Mouse (Mus musculus) liver, embryonic 14.5 days (tissue): ENCODE measurements around the gene Ccdc146. TPM values are rescaled to one million over a fixed set of nuclear protein-coding genes. Genes with fewer than 3 reads are reported as not detected.

Experiments
- ATAC-seq: fragments of 200-750 bp; cut with Nextera tagmentation; 2 replicates; pipeline ENCODE4 v1.8.0; 2017; ENCODE audit warnings: moderate number of reproducible peaks, mild to moderate bottlenecking, moderate library complexity; ENCODE audit not compliant: insufficient read depth
- DNase-seq, 3 experiments: peaks; one replicate each; pipeline ENCODE4 v3.0.0-alpha.2; 2012 to 2013; ENCODE audit warnings: low read depth in 3 of 3, low spot score in 3 of 3
- H3K27ac ChIP-seq: fragments of 300-500 bp; sonication (generic); 2 replicates; pipeline ENCODE4 v1.5.1; 2014; ENCODE audit warnings: moderate library complexity, mild to moderate bottlenecking, control low read depth, inconsistent platforms
- H3K27me3 ChIP-seq: fragments of 300-500 bp; sonication (generic); 2 replicates; pipeline ENCODE4 v1.6.1; 2014; ENCODE audit warnings: mild to moderate bottlenecking, low read length, moderate library complexity; ENCODE audit not compliant: control insufficient read depth, insufficient read depth
- H3K36me3 ChIP-seq: fragments of 300-500 bp; sonication (generic); replicated peaks from 2 replicates; pipeline ENCODE4 v1.6.1; 2014; ENCODE audit warnings: low read depth; ENCODE audit not compliant: control insufficient read depth, insufficient read depth
- H3K4me1 ChIP-seq, 2 experiments: fragments of 200-500 bp in 1 of 2; fragments of 300-500 bp in 1 of 2; sonication (generic) in 1 of 2; replicated peaks; 2 replicates each; pipeline ENCODE4 v1.6.1; 2012 to 2014; ENCODE audit warnings: antibody characterized with exemption in 1 of 2, inconsistent platforms in 1 of 2, low read length in 1 of 2; ENCODE audit not compliant: control insufficient read depth in 2 of 2, insufficient read depth in 2 of 2
- H3K4me2 ChIP-seq: fragments of 300-500 bp; sonication (generic); 2 replicates; pipeline ENCODE4 v1.6.1; 2014; ENCODE audit warnings: low read depth, mild to moderate bottlenecking, control low read depth, moderate library complexity
- H3K4me3 ChIP-seq, 2 experiments: fragments of 200-500 bp in 1 of 2; fragments of 300-500 bp in 1 of 2; sonication (generic) in 1 of 2; 2 replicates each; pipeline ENCODE4 v1.5.1; 2012 to 2014; ENCODE audit warnings: low read depth in 2 of 2, low read length in 2 of 2, mild to moderate bottlenecking in 2 of 2, control low read depth in 1 of 2, inconsistent platforms in 1 of 2, moderate library complexity in 1 of 2; ENCODE audit not compliant: insufficient read depth in 1 of 2
- H3K9ac ChIP-seq: fragments of 300-500 bp; sonication (generic); replicated peaks from 2 replicates; pipeline ENCODE4 v1.6.1; 2014; ENCODE audit warnings: mild to moderate bottlenecking, control low read depth, moderate library complexity
- H3K9me3 ChIP-seq: fragments of 300-500 bp; sonication (generic); 2 replicates; pipeline ENCODE4 v1.6.1; 2016; ENCODE audit warnings: low read length, mixed read lengths; ENCODE audit not compliant: control insufficient read depth
- CTCF ChIP-seq: IDR thresholded peaks from 2 replicates; pipeline ENCODE4 v1.5.1; 2016; ENCODE audit warnings: antibody characterized with exemption, low read depth, control low read depth
- EP300 ChIP-seq: IDR thresholded peaks from 2 replicates; pipeline ENCODE4 v1.6.1; 2016; ENCODE audit warnings: antibody characterized with exemption, low read depth
- WGBS: fragments of 180-500 bp; shearing (Covaris S2); extraction: QIAGEN DNeasy Blood & Tissue Kit; methylation state at CpG from one replicate; pipeline ENCODE4 v1.1.7; 2014; ENCODE audit not compliant: insufficient replicate concordance; 5-methylcytosine and 5-hydroxymethylcytosine counted together
- polyA plus RNA-seq, 2 experiments: library from polyadenylated mRNA; depleted of rRNA in 1 of 2; stranded (reverse) in 1 of 2; unstranded in 1 of 2; fragments of >200 nt; fragmentation: Nextera tagmentation in 1 of 2; extraction: Ambion mirVana in 1 of 2; gene quantifications; 2 replicates each; pipeline versions ENCODE4 v1.2.1 to v1.2.3; 2012 to 2014

Gene Ccdc146
- polyA plus RNA-seq, 2 experiments = 0.04 TPM; not detected in 1

DNA sequence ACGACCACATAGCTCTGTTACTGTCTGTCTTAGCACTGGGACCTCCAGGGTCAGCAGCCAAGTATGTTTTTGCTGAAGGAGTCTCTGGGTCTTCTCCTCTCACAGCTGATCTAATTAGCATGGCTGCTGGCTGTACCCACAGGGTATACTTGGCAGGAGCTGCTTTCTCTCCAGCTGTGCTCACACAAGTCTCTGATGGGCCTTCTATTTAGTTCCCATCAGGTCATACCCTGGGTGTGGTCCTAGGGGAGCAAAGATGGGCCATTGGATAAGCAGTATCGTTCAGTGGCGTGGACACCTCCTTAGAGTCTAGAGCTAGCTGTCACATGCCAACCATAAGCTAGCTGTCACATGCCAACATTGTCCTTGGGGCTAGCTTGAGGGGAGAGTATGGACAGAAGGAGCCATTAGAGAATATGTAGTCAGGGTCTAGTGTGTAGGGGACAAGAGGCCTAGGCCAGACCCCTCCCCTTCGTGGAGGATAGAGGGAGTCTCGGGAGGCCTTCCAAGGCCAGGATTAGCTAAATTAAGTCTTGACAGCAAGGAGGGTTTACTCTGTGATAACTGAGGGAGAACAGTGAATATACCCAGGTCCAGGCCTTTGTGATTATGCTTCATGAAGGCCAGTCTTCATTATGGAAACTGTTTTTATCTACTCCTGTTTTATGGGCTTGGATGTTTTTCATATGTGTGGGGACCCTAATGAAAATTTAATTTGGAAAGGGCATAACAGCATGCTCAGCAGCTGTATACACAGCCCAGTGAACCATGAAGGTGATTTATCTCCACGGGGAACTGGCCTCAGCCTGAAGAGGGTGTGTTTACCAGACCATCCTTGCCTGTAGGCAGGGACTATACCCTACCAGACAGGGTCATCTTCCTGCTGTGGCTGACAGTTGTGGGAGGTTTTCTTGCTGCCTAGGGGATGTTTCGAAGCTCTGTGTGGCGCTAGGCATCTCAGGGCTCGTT lies 152.8 kb downstream of the Ccdc146 start:
- H3K27ac ChIP-seq = no peak overlapping the region
- H3K36me3 ChIP-seq = no peaks in the 10 kb centered on the region
- TF ChIP-seq CTCF (no peak), EP300 (no peak)
- H3K4me1 ChIP-seq = peaks cover 0 to 3% of the 10 kb centered on the region in 2 experiments; a peak in 1 of 4 replicates
- 51% methylated on average over 9 of the region's 9 CpGs for WGBS
- ATAC-seq (no peak), DNase-seq (no peak)
- no peak overlapping the region for H3K4me2 ChIP-seq
- H3K4me3 ChIP-seq = no peak overlapping the region
- no peak overlapping the region for H3K9ac ChIP-seq
- no peaks in the 10 kb centered on the region for H3K27me3 ChIP-seq
- H3K9me3 ChIP-seq = no peaks in the 10 kb centered on the region

- WGBS = 59% methylated on average over 4 of the region's 4 CpGs
- ATAC-seq = no peak
- Histone ChIP-seq H3K27ac (no peak overlapping the region), H3K9ac (no peak overlapping the region), H3K9me3 (no peaks in the 10 kb centered on the region), H3K36me3 (no peaks in the 10 kb centered on the region), H3K4me1 (peaks cover 0 to 3% of the 10 kb centered on the region in 2 experiments; a peak in 1 of 4 replicates), H3K4me3 (no peak overlapping the region), H3K27me3 (no peaks in the 10 kb centered on the region), H3K4me2 (no peak overlapping the region)
- no peak for DNase-seq
- no peak for TF ChIP-seq EP300
- TF ChIP-seq CTCF = no peak
Observed at GRCm38 (mm10) chr5:21270756-21271155, 153.7 kb downstream of the Ccdc146 start.

DNA sequence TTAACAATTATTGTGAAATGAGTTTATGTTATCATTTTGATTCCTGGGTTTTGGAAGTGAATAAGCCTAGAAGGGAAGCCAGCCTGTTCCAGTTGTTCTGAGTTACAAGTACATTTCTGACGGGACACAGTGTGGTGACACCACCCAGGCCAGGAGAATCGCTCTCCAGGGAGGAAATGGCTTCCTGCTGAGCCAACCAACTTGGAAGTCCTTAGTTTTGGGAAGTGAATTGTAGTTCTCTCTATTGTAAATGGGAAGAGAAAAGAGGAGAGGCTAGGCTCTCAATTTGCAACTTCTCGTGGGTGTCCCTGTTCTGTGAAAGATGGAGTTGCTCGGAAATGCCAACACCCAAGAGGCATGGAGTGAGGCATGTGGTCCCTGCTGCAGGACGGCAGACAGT lies 155.0 kb downstream of the Ccdc146 start:
- Histone ChIP-seq H3K4me3 (no peak overlapping the region), H3K27me3 (no peaks in the 10 kb centered on the region), H3K4me1 (peaks cover 0 to 3% of the 10 kb centered on the region in 2 experiments; a peak in 1 of 4 replicates), H3K9ac (no peak overlapping the region), H3K27ac (no peak overlapping the region), H3K4me2 (no peak overlapping the region), H3K9me3 (no peaks in the 10 kb centered on the region), H3K36me3 (no peaks in the 10 kb centered on the region)
- ATAC-seq (no peak), DNase-seq (no peak)
- WGBS = 50% methylated on average over 5 of the region's 5 CpGs
- TF ChIP-seq EP300 (no peak), CTCF (no peak)

DNA sequence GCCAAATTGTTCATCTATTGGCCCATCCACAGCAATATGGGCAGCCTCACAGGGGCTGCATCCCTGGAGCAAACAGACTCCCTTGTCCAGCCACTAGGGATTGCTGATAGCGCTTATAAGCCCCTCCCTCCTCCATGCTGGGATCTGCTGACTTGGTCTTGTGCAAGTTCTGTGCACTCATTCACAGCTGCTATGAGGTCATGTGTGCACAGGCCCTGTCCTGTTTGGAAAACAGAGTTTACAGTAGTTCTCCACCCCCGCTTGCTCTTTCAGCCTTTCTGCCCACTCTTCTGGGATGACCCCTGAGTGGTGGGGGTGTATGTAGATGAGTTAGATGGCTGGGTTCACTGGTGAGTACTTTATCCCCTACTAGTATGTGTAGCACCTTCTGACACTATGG lies 157.4 kb downstream of the Ccdc146 start:
- TF ChIP-seq CTCF = no peak
- no peak for TF ChIP-seq EP300
- Histone ChIP-seq H3K27ac (no peak overlapping the region), H3K36me3 (no peaks in the 10 kb centered on the region), H3K4me1 (peaks cover 0 to 3% of the 10 kb centered on the region in 2 experiments; a peak in 1 of 4 replicates), H3K9ac (no peak overlapping the region), H3K27me3 (no peaks in the 10 kb centered on the region), H3K9me3 (no peaks in the 10 kb centered on the region), H3K4me2 (no peak overlapping the region), H3K4me3 (no peak overlapping the region)
- WGBS = 56% methylated on average over 2 of the region's 2 CpGs
- no peak for DNase-seq
- ATAC-seq = peak; percentile 43

DNA sequence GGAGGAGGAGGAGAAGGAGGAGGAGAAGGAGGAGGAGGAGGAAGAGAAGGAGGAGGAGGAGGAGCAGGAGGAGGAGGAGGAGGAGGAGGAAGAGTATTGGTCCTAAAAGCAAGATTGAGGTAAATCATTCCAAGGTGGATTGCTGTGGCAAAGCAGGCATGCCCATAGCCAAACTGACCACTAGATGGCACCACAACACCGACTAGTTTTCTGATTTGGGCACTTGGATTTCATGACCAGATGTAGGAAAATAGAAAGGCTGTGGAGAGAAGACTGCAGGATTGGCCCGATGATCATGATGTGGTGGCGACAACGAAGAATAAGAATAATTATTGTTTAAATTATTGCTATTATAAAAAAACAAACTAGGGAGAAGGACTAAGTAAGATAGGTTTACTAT lies 159.4 kb downstream of the Ccdc146 start:
- Histone ChIP-seq H3K9me3 (no peaks in the 10 kb centered on the region), H3K4me2 (no peak overlapping the region), H3K9ac (no peak overlapping the region), H3K4me1 (no peaks in the 10 kb centered on the region), H3K27me3 (no peaks in the 10 kb centered on the region), H3K27ac (no peak overlapping the region), H3K36me3 (no peaks in the 10 kb centered on the region), H3K4me3 (no peak overlapping the region)
- WGBS = 15% methylated on average over 4 of the region's 4 CpGs
- ATAC-seq (no peak), DNase-seq (peak in 2 of 3 experiments; percentile 40 to 47)
- TF ChIP-seq CTCF (peak; percentile 84), EP300 (no peak)
